Comparison of ENCODE assay signal across 16 mouse cellular contexts in the genomic region with DNA sequence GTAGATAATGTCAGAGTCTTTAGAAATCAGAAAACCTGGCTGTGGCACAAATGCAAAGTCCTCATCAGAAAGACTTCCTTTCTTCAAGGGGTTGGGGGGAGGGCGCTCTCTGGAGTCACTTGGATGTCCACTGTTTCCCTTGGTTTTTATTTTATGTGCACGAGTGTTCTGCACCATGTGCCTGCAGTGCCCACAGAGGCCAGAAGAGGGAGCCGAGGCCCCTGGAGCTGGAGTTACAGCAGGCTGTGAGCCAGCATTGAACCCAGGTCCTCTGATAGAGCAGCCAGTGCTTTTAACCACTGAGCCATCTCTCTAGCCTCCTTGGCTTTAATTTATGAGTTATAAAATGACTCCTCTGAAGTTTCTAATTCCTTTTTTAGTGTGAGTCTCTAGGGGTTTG. TPM values are rescaled to one million over a fixed set of nuclear protein-coding genes. Genes with fewer than 3 reads are reported as not detected.
DNase-seq lines count a peak whose midpoint lies in the region; ATAC-seq and TF ChIP-seq lines count a peak whose summit lies in the region.
"Had no signal": no experiment of that assay in that cellular context is flagged by ENCODE, and none has a peak within 500 bp of the region (broad histone marks: within the 10 kb centered on the region; RNA-seq: fewer than 3 reads in every experiment).

No protein-coding gene starts in this region.

- ATAC-seq in hindbrain, postnatal 0 days: no peak
- no peak for ATAC-seq in hindbrain, embryonic 12.5 days (ENCODE audit: low FRiP score)
- no peak for ATAC-seq in lung, postnatal 0 days
- no peak for ATAC-seq in CD4-positive, CD25-positive, alpha-beta regulatory T cell, adult 4 months

- no peaks in the 10 kb centered on the region for H3K4me1 ChIP-seq in hindbrain, postnatal 0 days (ENCODE audit: insufficient read depth, low read length)
- no peaks in the 10 kb centered on the region for H3K4me1 ChIP-seq in hindbrain, embryonic 12.5 days
- no peaks in the 10 kb centered on the region for H3K4me1 ChIP-seq in lung, postnatal 0 days (ENCODE audit: insufficient read depth, low read depth, low read length)
- H3K4me1 ChIP-seq: embryonic facial prominence, embryonic 13.5 days; megakaryocyte, embryonic 14.5 days; neural tube, embryonic 12.5 days had no signal

- peaks cover 12% of the 10 kb centered on the region; the same call in 1 of the 2 replicates for H3K36me3 ChIP-seq in hindbrain, postnatal 0 days (ENCODE audit: insufficient read depth, low read length)
- peaks cover 40% of the 10 kb centered on the region for H3K36me3 ChIP-seq in hindbrain, embryonic 12.5 days
- H3K36me3 ChIP-seq in lung, postnatal 0 days (ENCODE audit: insufficient read depth, low read length): no peaks in the 10 kb centered on the region
- H3K36me3 ChIP-seq: embryonic facial prominence, embryonic 13.5 days had no signal

- TF ChIP-seq CTCF in hindbrain, postnatal 0 days (IDR thresholded peaks at IDR 0.05; ENCODE audit: low read depth): peak; percentile 64
- TF ChIP-seq CTCF in lung, postnatal 0 days (IDR thresholded peaks at IDR 0.05): peak; percentile 26; the same call in 1 of the 2 replicates

- H3K27ac ChIP-seq in hindbrain, postnatal 0 days: no peak overlapping the region
- H3K27ac ChIP-seq in hindbrain, embryonic 12.5 days: no peak overlapping the region
- no peak overlapping the region for H3K27ac ChIP-seq in lung, postnatal 0 days (ENCODE audit: low read length)
- H3K27ac ChIP-seq: embryonic facial prominence, embryonic 13.5 days; neural tube, embryonic 12.5 days had no signal

- H3K27me3 ChIP-seq in hindbrain, postnatal 0 days (ENCODE audit: insufficient read depth, low read length): no peaks in the 10 kb centered on the region
- H3K27me3 ChIP-seq in hindbrain, embryonic 12.5 days: no peaks in the 10 kb centered on the region
- no peaks in the 10 kb centered on the region for H3K27me3 ChIP-seq in lung, postnatal 0 days (replicated peaks; ENCODE audit: insufficient read depth, low read length)
- H3K27me3 ChIP-seq: embryonic facial prominence, embryonic 13.5 days; neural tube, embryonic 12.5 days had no signal

- no peaks in the 10 kb centered on the region for H3K9me3 ChIP-seq in hindbrain, postnatal 0 days (ENCODE audit: low read length)
- H3K9me3 ChIP-seq in hindbrain, embryonic 12.5 days (replicated peaks): no peaks in the 10 kb centered on the region
- H3K9me3 ChIP-seq in lung, postnatal 0 days (ENCODE audit: low read length): no peaks in the 10 kb centered on the region

- no peak overlapping the region for H3K4me3 ChIP-seq in hindbrain, postnatal 0 days (ENCODE audit: low read length)
- H3K4me3 ChIP-seq in hindbrain, embryonic 12.5 days: no peak overlapping the region
- H3K4me3 ChIP-seq in lung, postnatal 0 days (ENCODE audit: low read depth, low read length): no peak overlapping the region
- H3K4me3 ChIP-seq: embryonic facial prominence, embryonic 13.5 days; megakaryocyte, embryonic 14.5 days; neural tube, embryonic 12.5 days had no signal

- WGBS in hindbrain, postnatal 0 days: 77% methylated on average over 3 of the region's 3 CpGs
- 73% methylated on average over 3 of the region's 3 CpGs for WGBS in hindbrain, embryonic 12.5 days
- WGBS in lung, postnatal 0 days: 76% methylated on average over 3 of the region's 3 CpGs

- H3K4me2 ChIP-seq in hindbrain, postnatal 0 days (ENCODE audit: low read depth, low read length): no peak overlapping the region
- H3K4me2 ChIP-seq in hindbrain, embryonic 12.5 days (replicated peaks): no peak overlapping the region
- no peak overlapping the region for H3K4me2 ChIP-seq in lung, postnatal 0 days (replicated peaks; ENCODE audit: low read depth, low read length)
- H3K4me2 ChIP-seq: embryonic facial prominence, embryonic 13.5 days; neural tube, embryonic 12.5 days had no signal

- H3K9ac ChIP-seq in hindbrain, postnatal 0 days (replicated peaks; ENCODE audit: low read length): no peak overlapping the region
- no peak overlapping the region for H3K9ac ChIP-seq in hindbrain, embryonic 12.5 days
- H3K9ac ChIP-seq in lung, postnatal 0 days (replicated peaks; ENCODE audit: low read depth): no peak overlapping the region
- H3K9ac ChIP-seq: embryonic facial prominence, embryonic 13.5 days; neural tube, embryonic 12.5 days had no signal

- DNase-seq in hindbrain, postnatal 0 days (ENCODE audit: low spot score): peak; percentile 44
- no peak for DNase-seq in lung, postnatal 0 days (ENCODE audit: low spot score)
- DNase-seq in lung, postnatal 14 days: no peak
- DNase-seq in ES-CJ7 (ENCODE audit: low read depth, low spot score) (peak; percentile 79), ZHBTc4 (ENCODE audit: low read depth, low spot score) (peak; percentile 87)
- DNase-seq: adrenal gland, postnatal 14 days; lung, adult 2 months had no signal

- TF ChIP-seq EP300 in lung, postnatal 0 days (IDR thresholded peaks at IDR 0.05): no peak

RNA-seq across cellular contexts. Expression of gene Sgsm1, which starts 40.5 kb away (rescaled TPM):
- total RNA-seq in hindbrain, postnatal 0 days (2014; rRNA removed): 33.4 and 43.4 TPM in 2 replicates
- 13.8 and 15.2 TPM in 2 replicates for polyA plus RNA-seq in hindbrain, postnatal 0 days (2015; fragmentation: Nextera tagmentation; extraction: Ambion mirVana)
- 11.6 and 14.3 TPM in 2 replicates for polyA plus RNA-seq in hindbrain, embryonic 12.5 days (2016; fragmentation: Nextera tagmentation; extraction: Ambion mirVana)
- polyA plus RNA-seq in lung, postnatal 0 days (2015; fragmentation: Nextera tagmentation; extraction: Ambion mirVana): 1.2 and 1.5 TPM in 2 replicates
- not detected for polyA plus RNA-seq in CD4-positive, CD25-positive, alpha-beta regulatory T cell, adult 4 months (2017; shearing (Covaris generic))

RNA-seq across cellular contexts. Expression of gene Tmem211, which starts 43.3 kb away (rescaled TPM):
- 0.16 TPM in 1 of 2 replicates, not detected in the other for total RNA-seq in hindbrain, postnatal 0 days (2014; rRNA removed)
- polyA plus RNA-seq in hindbrain, postnatal 0 days (2015; fragmentation: Nextera tagmentation; extraction: Ambion mirVana): 0.10 TPM in 1 of 2 replicates, not detected in the other
- polyA plus RNA-seq in hindbrain, embryonic 12.5 days (2016; fragmentation: Nextera tagmentation; extraction: Ambion mirVana): 0.15 TPM in 1 of 2 replicates, not detected in the other
- not detected in 2 replicates for polyA plus RNA-seq in lung, postnatal 0 days (2015; fragmentation: Nextera tagmentation; extraction: Ambion mirVana)
- not detected for polyA plus RNA-seq in CD4-positive, CD25-positive, alpha-beta regulatory T cell, adult 4 months (2017; shearing (Covaris generic))
- total RNA-seq: adrenal gland, postnatal 14 days; left cerebral cortex, postnatal 25 days had no signal
- polyA plus RNA-seq: embryonic facial prominence, embryonic 13.5 days; gonadal fat pad, adult 2 months; heart, embryonic 14.5 days; neural tube, embryonic 12.5 days; spleen, adult 2 months had no signal

RNA-seq across cellular contexts. Expression of gene 2900026A02Rik, which starts 49.0 kb away (rescaled TPM):
- 9.2 and 10.6 TPM in 2 replicates for total RNA-seq in hindbrain, postnatal 0 days (2014; rRNA removed)
- 2.5 and 3.1 TPM in 2 replicates for polyA plus RNA-seq in hindbrain, postnatal 0 days (2015; fragmentation: Nextera tagmentation; extraction: Ambion mirVana)
- 3.6 and 4.5 TPM in 2 replicates for polyA plus RNA-seq in hindbrain, embryonic 12.5 days (2016; fragmentation: Nextera tagmentation; extraction: Ambion mirVana)
- 6.3 and 6.9 TPM in 2 replicates for polyA plus RNA-seq in lung, postnatal 0 days (2015; fragmentation: Nextera tagmentation; extraction: Ambion mirVana)
- under 1 TPM; 0.89 to 0.98 TPM for polyA plus RNA-seq in CD4-positive, CD25-positive, alpha-beta regulatory T cell, adult 4 months (2017; shearing (Covaris generic))

Comparison
In these comparisons a context has a peak if more than half of its experiments do, and no peak if none do; other contexts are left out.
1. DNase-seq: peak in hindbrain, postnatal 0 days (single experiment), ES-CJ7 (single experiment) and ZHBTc4 (single experiment); none in lung, postnatal 0 days (single experiment) and lung, postnatal 14 days (single experiment).